Mouse (Mus musculus) ES-E14 (cell line): ENCODE measurements around the gene Lhfpl2. TPM values are rescaled to one million over a fixed set of nuclear protein-coding genes. Genes with fewer than 3 reads are reported as not detected.

Source experiments
- DNase-seq: peaks from one replicate; pipeline ENCODE4 v3.0.0-alpha.2; 2013; ENCODE audit warnings: low read depth, low spot score
- H3K27ac ChIP-seq: 2 replicates; pipeline ENCODE4 v1.5.1; 2012; ENCODE audit warnings: low read depth, mild to moderate bottlenecking, low read length, moderate library complexity, mixed read lengths; ENCODE audit not compliant: poor library complexity, insufficient read depth, severe bottlenecking
- H3K36me3 ChIP-seq: 2 replicates; pipeline ENCODE4 v1.6.1; 2012; ENCODE audit warnings: mild to moderate bottlenecking, low read length, moderate library complexity, mixed read lengths; ENCODE audit not compliant: control insufficient read depth, poor library complexity, insufficient read depth, severe bottlenecking
- H3K4me1 ChIP-seq, 2 experiments: fragments of 150-350 bp in 1 of 2; sonication (generic) in 1 of 2; 2 replicates each; pipeline ENCODE4 v1.6.1; 2012; ENCODE audit warnings: low read length in 2 of 2, mild to moderate bottlenecking in 1 of 2, mixed read lengths in 1 of 2; ENCODE audit not compliant: control insufficient read depth in 2 of 2, insufficient read depth in 2 of 2, poor library complexity in 1 of 2
- H3K4me3 ChIP-seq, 2 experiments: fragments of 150-350 bp in 1 of 2; sonication (generic) in 1 of 2; 2 replicates each; pipeline ENCODE4 v1.5.1; 2012; ENCODE audit warnings: low read length in 2 of 2, low read depth in 1 of 2, mild to moderate bottlenecking in 1 of 2, mixed read lengths in 1 of 2; ENCODE audit not compliant: insufficient read depth in 1 of 2, poor library complexity in 1 of 2, severe bottlenecking in 1 of 2
- H3K9ac ChIP-seq: 2 replicates; pipeline ENCODE4 v1.6.1; 2012; ENCODE audit warnings: low read depth, mild to moderate bottlenecking, low read length, mixed read lengths; ENCODE audit not compliant: poor library complexity, insufficient read depth, severe bottlenecking
- H3K9me3 ChIP-seq: fragments of 150-350 bp; sonication (generic); 2 replicates; pipeline ENCODE4 v1.6.1; 2012; ENCODE audit warnings: low read depth, mild to moderate bottlenecking, low read length; ENCODE audit not compliant: control insufficient read depth, insufficient read depth
- CHD2 ChIP-seq: IDR thresholded peaks from 2 replicates; pipeline ENCODE4 v1.6.1; 2014; ENCODE audit warnings: mild to moderate bottlenecking, low read depth, low read length, inconsistent platforms
- HCFC1 ChIP-seq: IDR thresholded peaks from 2 replicates; pipeline ENCODE4 v1.6.1; 2012; ENCODE audit warnings: low read length, inconsistent platforms, borderline replicate concordance; ENCODE audit not compliant: insufficient read depth
- MAFK ChIP-seq: IDR thresholded peaks from 2 replicates; pipeline ENCODE4 v1.6.1; 2014; ENCODE audit warnings: mild to moderate bottlenecking, low read depth, low read length, inconsistent platforms; ENCODE audit not compliant: insufficient read depth
- ZC3H11A ChIP-seq: IDR thresholded peaks from 2 replicates; pipeline ENCODE4 v1.6.1; 2012; ENCODE audit warnings: low read depth, mild to moderate bottlenecking, inconsistent platforms, low read length, borderline replicate concordance
- ZNF384 ChIP-seq: IDR thresholded peaks from 2 replicates; pipeline ENCODE4 v1.6.1; 2012; ENCODE audit warnings: low read depth, low read length, inconsistent platforms
- in situ Hi-C, 2 experiments: fragments of 600-800 bp; cut with MboI; formaldehyde crosslinking; loops; one replicate each; pipeline ENCODE4 v1.15.1; 2025; ENCODE audit warnings: low sequenced_read_pairs in 2 of 2, inconsistent platforms in 1 of 2; ENCODE audit not compliant: unreplicated experiment in 2 of 2
- total RNA-seq: library from RNA; depleted of rRNA; stranded (reverse); fragments of 300-350 nt; gene quantifications from 2 replicates; pipeline ENCODE4 v1.2.3, GENCODE M21; 2012

Lhfpl2 gene
- total RNA-seq, 1 experiment: 8.8 TPM

- H3K4me3 ChIP-seq: no peak overlapping the region
- no peaks in the 10 kb centered on the region for H3K9me3 ChIP-seq
- DNase-seq: no peak
- TF ChIP-seq CHD2 (no peak), MAFK (no peak), ZC3H11A (no peak), ZNF384 (no peak), HCFC1 (no peak)
- no peak overlapping the region for H3K27ac ChIP-seq
- in situ Hi-C loops: no loop called here
- no peaks in the 10 kb centered on the region for H3K36me3 ChIP-seq
- no peaks in the 10 kb centered on the region for H3K4me1 ChIP-seq
- no peak overlapping the region for H3K9ac ChIP-seq
Observed at GRCm38 (mm10) chr13:94149781-94150180, 92.2 kb downstream of the Lhfpl2 start.

- H3K36me3 ChIP-seq: no peaks in the 10 kb centered on the region
- TF ChIP-seq ZNF384 (no peak), ZC3H11A (no peak), HCFC1 (no peak), CHD2 (no peak), MAFK (no peak)
- in situ Hi-C loops: no loop called here
Observed at GRCm38 (mm10) chr13:94151308-94151707, 93.7 kb downstream of the Lhfpl2 start.

DNA sequence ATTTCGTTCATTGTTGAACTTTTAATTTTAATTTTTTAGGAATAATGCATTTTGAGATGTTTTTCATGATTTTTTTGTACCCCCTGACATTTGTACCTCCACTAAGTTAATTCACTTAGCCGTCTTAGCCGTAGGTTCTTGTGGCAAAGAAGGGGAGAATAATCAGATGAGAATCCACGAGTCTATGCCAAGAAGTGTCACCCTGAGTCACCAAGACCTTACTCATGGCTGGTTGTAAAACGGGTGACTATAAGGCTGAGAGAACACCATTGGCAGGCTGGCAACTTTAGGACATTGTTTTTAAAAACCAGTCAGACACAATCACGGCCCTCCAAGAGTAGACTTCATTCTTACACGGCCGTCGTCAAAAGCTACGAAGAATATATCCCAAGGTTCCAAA is 95.2 kb downstream of the Lhfpl2 start:
- H3K4me3 ChIP-seq: no peak overlapping the region
- DNase-seq: no peak
- peaks cover 0 to 2% of the 10 kb centered on the region in 2 experiments; a peak in 1 of 4 replicates for H3K4me1 ChIP-seq
- TF ChIP-seq MAFK (no peak), CHD2 (no peak), HCFC1 (no peak), ZNF384 (no peak), ZC3H11A (no peak)
- in situ Hi-C loops: no loop called here
- H3K9me3 ChIP-seq: no peaks in the 10 kb centered on the region
- no peaks in the 10 kb centered on the region for H3K36me3 ChIP-seq
- no peak overlapping the region for H3K9ac ChIP-seq
- H3K27ac ChIP-seq: no peak overlapping the region

More at GRCm38 (mm10) chr13:94151308-94151707, 93.7 kb downstream of the Lhfpl2 start:
- Histone ChIP-seq H3K4me1 (peaks cover 0 to 2% of the 10 kb centered on the region in 2 experiments; a peak in 1 of 4 replicates), H3K9ac (no peak overlapping the region), H3K9me3 (no peaks in the 10 kb centered on the region), H3K27ac (no peak overlapping the region), H3K4me3 (no peak overlapping the region)
- no peak for DNase-seq

DNA sequence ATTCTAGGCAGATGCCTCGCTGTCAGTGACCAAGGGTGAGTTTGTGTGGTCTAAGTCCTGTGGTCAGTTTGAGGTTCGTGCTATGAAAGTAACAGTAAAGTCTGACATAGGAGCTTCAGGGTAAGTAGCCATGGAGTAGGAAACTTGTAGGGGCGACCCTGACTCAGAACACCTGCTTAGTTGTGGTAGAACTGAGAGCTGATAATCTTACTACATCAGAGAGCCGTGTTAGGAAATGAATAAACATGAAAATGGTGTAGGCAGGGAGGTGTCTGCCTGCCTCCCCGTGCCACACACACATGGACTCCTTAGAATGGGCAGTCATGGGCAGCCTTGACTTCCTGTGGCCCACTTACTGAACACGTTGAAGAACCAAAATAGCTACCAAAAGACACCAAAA is 96.1 kb downstream of the Lhfpl2 start:
- H3K27ac ChIP-seq: no peak overlapping the region
- H3K9me3 ChIP-seq: no peaks in the 10 kb centered on the region
- H3K4me1 ChIP-seq: peaks cover 0 to 2% of the 10 kb centered on the region in 2 experiments; a peak in 1 of 4 replicates
- H3K9ac ChIP-seq: no peak overlapping the region
- TF ChIP-seq CHD2 (no peak), ZNF384 (no peak), HCFC1 (no peak), MAFK (no peak), ZC3H11A (no peak)
- DNase-seq: no peak
- H3K36me3 ChIP-seq: no peaks in the 10 kb centered on the region
- in situ Hi-C loops: no loop called here
- H3K4me3 ChIP-seq: no peak overlapping the region
